Mouse (Mus musculus) liver, postnatal 0 days (tissue): Measurements from ENCODE around the gene Hbq1a. TPM values are rescaled to one million over a fixed set of nuclear protein-coding genes. Genes with fewer than 3 reads are reported as not detected.
"Not testable (repeated sequence)": the region's sequence is repeated elsewhere in the genome, so short reads cannot be mapped to it uniquely, and the experiment has no call there.

Experiments used
- ATAC-seq: fragments of 200-750 bp; cut with Nextera tagmentation; 2 replicates; pipeline ENCODE4 v1.8.0; 2017; ENCODE audit warnings: mild to moderate bottlenecking, moderate library complexity
- DNase-seq: peaks from one replicate; pipeline ENCODE4 v3.0.0-alpha.2; 2016
- H3K27ac ChIP-seq: fragments of 300-500 bp; sonication (generic); 2 replicates; pipeline ENCODE4 v1.5.1; 2014; ENCODE audit warnings: antibody characterized with exemption, moderate library complexity, mild to moderate bottlenecking, low read depth
- H3K27me3 ChIP-seq: fragments of 300-500 bp; sonication (generic); 2 replicates; pipeline ENCODE4 v1.6.1; 2014; ENCODE audit warnings: low read length, control low read depth, mixed read lengths; ENCODE audit not compliant: insufficient read depth
- H3K36me3 ChIP-seq: fragments of 300-500 bp; sonication (generic); replicated peaks from 2 replicates; pipeline ENCODE4 v1.6.1; 2014; ENCODE audit warnings: mild to moderate bottlenecking, control low read depth, low read length, moderate library complexity, mixed read lengths; ENCODE audit not compliant: insufficient read depth
- H3K4me1 ChIP-seq: fragments of 300-500 bp; sonication (generic); 2 replicates; pipeline ENCODE4 v1.6.1; 2014; ENCODE audit warnings: antibody characterized with exemption, mild to moderate bottlenecking, control low read depth; ENCODE audit not compliant: insufficient read depth
- H3K4me2 ChIP-seq: fragments of 300-500 bp; sonication (generic); 2 replicates; pipeline ENCODE4 v1.6.1; 2014; ENCODE audit warnings: low read depth, mild to moderate bottlenecking, low read length, moderate library complexity, mixed read lengths
- H3K4me3 ChIP-seq: fragments of 300-500 bp; sonication (generic); 2 replicates; pipeline ENCODE4 v1.5.1; 2014; ENCODE audit warnings: low read depth, low read length
- H3K9ac ChIP-seq: fragments of 300-500 bp; sonication (generic); replicated peaks from 2 replicates; pipeline ENCODE4 v1.6.1; 2014; ENCODE audit warnings: mild to moderate bottlenecking, moderate library complexity
- H3K9me3 ChIP-seq: fragments of 300-500 bp; sonication (generic); 2 replicates; pipeline ENCODE4 v1.6.1; 2016; ENCODE audit warnings: mild to moderate bottlenecking, control low read depth, low read length, mixed read lengths
- CTCF ChIP-seq: sonication (generic); IDR thresholded peaks from 2 replicates; pipeline ENCODE4 v1.5.1; 2016; ENCODE audit warnings: antibody characterized with exemption, low read depth
- EP300 ChIP-seq: IDR thresholded peaks from 2 replicates; pipeline ENCODE4 v1.6.1; 2016; ENCODE audit warnings: antibody characterized with exemption, low read depth, mild to moderate bottlenecking
- WGBS: fragments of 180-500 bp; shearing (Covaris S2); extraction: QIAGEN DNeasy Blood & Tissue Kit; methylation state at CpG from one replicate; pipeline ENCODE4 v1.1.7; 2014; ENCODE audit not compliant: insufficient replicate concordance; 5-methylcytosine and 5-hydroxymethylcytosine counted together
- polyA plus RNA-seq: library from polyadenylated mRNA; unstranded; fragments of >200 nt; fragmentation: Nextera tagmentation; extraction: Ambion mirVana; gene quantifications from 2 replicates; pipeline ENCODE4 v1.2.1, GENCODE M21; 2015

Gene Hbq1a
- polyA plus RNA-seq = 3.0 and 4.4 TPM in 2 replicates

DNA sequence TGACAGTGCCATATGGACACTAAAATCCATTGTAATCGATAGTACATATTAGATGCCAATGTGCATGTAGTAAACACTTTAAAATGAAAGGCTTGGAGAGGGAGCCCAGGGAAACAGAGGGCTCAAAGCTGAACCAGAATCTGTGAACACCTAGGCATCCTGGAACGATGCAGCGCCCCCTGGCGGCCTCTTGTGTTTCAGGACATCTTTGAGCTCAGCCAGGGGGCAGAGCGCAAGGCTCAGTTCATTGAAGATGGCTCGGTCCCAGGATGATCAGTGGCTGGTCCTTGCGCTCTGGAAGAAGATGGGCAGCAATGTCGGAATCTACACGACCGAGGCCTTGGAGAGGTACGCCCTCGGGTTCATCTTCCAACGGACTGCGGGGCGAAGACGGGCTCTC lies at the start of gene Hbq1a:
Hbq1a (plus strand) TSS at position 205 of the 400 bp plus-strand sequence.
- Histone ChIP-seq H3K27ac (peak within 1 kb of the TSS; percentile 16; the same call in 1 of the 2 replicates), H3K4me3 (peak within 1 kb of the TSS; percentile 22; the same call in 1 of the 2 replicates), H3K4me2 (peak within 1 kb of the TSS; percentile 55)
- not testable (repeated sequence) for H3K4me1 ChIP-seq, H3K27me3 ChIP-seq, H3K9ac ChIP-seq, H3K9me3 ChIP-seq, H3K36me3 ChIP-seq
- 0 out of 2 replicates have a peak, but pooled peaks have one; percentile 7 for ATAC-seq
- DNase-seq = peak; percentile 71
- peak; percentile 89 for TF ChIP-seq CTCF
- 9% methylated on average over 16 of the region's 16 CpGs for WGBS

DNA sequence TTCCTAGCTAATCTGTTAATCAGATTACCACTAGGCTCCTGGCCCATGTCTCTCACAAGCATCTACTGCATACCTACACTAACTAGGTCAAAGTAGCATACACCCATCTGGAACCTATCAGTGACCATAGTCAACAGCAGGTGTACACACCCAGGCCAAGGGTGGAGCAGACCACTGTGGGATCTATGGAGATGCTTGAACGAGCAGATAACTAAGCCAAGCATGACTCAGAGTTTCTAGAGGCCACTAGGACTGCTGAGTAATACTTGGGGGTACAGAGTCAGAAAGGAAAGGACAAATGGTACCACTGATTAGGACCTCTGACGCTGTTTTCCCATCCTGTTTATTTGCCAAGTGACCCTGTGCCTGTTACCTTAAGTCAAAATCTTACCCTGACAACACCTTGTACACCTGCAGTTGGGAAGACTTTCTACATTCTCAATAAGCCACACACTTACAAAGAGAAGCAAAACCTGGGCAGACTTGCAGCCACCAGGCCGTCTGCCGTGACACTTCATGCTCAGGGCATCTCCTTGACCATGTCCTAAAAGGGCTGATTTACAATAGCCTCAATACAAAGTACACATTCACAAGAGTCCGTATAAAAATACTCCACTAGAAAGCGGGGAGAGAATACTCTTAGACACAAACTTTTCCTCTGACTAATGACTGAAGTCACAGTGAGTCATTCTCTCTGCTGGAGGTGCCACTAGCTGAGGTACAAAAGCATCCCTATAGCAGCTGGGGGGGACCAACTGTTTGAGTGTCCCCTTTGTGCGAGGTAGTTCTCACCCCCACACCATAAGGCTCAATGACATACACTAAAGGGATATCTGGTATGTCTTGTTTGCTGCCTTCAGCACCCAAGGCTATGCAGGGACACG lies 48.7 kb upstream of the Hbq1a start:
- Histone ChIP-seq H3K27ac (peak overlapping the region; percentile 90), H3K9ac (peak overlapping the region; percentile 55), H3K36me3 (peaks cover 72% of the 10 kb centered on the region), H3K27me3 (no peaks in the 10 kb centered on the region), H3K9me3 (no peaks in the 10 kb centered on the region), H3K4me1 (peaks cover 25% of the 10 kb centered on the region), H3K4me3 (no peak overlapping the region), H3K4me2 (no peak overlapping the region)
- ATAC-seq (peak; percentile 98), DNase-seq (peak; percentile 71)
- 72% methylated on average over 8 of the region's 8 CpGs for WGBS
- TF ChIP-seq CTCF (0 out of 2 replicates have a peak, but pooled peaks have one; percentile 10), EP300 (peak; percentile 100)

DNA sequence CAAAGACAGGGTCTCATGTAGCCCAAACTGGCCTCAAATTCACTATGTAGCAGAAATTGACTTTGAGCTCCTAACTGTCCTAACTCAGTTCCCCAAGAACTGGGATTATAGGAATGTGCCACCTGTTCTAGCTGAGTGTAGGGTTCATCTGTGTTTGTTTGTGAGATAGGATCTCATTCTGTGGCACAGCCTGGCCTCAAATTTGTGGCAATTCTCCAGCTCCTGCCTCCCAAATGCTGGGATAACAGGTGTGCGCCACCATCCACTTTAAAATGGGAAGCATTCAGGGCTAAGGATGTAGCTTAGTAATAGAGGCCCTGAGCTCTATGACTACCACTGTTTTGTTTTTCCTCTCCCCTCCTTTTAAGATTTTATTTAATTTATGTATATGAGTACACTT lies 46.7 kb upstream of the Hbq1a start:
- peaks cover 54% of the 10 kb centered on the region for H3K36me3 ChIP-seq
- DNase-seq = no peak
- peaks cover 24% of the 10 kb centered on the region for H3K4me1 ChIP-seq
- H3K4me2 ChIP-seq = no peak overlapping the region
- WGBS = 92% methylated on average over 1 of the region's 1 CpGs
- peak overlapping the region; percentile 92 for H3K27ac ChIP-seq
- no peaks in the 10 kb centered on the region for H3K27me3 ChIP-seq
- H3K4me3 ChIP-seq = no peak overlapping the region
- no peak for ATAC-seq
- H3K9me3 ChIP-seq = no peaks in the 10 kb centered on the region
- TF ChIP-seq EP300 = no peak
- TF ChIP-seq CTCF = no peak
- H3K9ac ChIP-seq = no peak overlapping the region

DNA sequence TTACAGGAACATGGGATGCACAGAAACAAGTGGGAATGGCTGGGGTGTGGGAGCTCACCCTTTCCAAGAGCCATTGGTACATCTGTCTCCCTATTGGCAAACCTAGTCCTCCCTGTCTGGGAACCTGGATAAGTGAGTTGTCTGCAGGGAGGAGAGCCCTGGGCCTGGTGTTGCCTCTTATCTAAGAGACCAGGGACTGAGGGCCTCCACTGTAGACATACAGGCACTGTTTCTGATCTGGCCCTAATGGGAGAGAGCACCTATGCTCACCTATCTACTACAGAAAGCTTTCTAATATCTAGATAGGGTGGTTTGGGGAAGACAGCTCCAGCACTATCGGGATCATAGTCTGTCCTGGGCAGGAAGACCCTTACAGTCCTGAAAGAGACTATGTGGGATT lies 43.7 kb upstream of the Hbq1a start:
- H3K27ac ChIP-seq = peak overlapping the region; percentile 92
- no peaks in the 10 kb centered on the region for H3K27me3 ChIP-seq
- peaks cover 15% of the 10 kb centered on the region for H3K4me1 ChIP-seq
- H3K36me3 ChIP-seq = peaks cover 40% of the 10 kb centered on the region
- H3K4me2 ChIP-seq = peak overlapping the region; percentile 19
- no peak overlapping the region for H3K4me3 ChIP-seq
- peak overlapping the region; percentile 66 for H3K9ac ChIP-seq
- ATAC-seq = peak; percentile 99
- peak; percentile 53 for DNase-seq
- WGBS = 69% methylated on average over 1 of the region's 1 CpGs
- H3K9me3 ChIP-seq = no peaks in the 10 kb centered on the region
- TF ChIP-seq CTCF (no peak), EP300 (peak; percentile 98)

DNA sequence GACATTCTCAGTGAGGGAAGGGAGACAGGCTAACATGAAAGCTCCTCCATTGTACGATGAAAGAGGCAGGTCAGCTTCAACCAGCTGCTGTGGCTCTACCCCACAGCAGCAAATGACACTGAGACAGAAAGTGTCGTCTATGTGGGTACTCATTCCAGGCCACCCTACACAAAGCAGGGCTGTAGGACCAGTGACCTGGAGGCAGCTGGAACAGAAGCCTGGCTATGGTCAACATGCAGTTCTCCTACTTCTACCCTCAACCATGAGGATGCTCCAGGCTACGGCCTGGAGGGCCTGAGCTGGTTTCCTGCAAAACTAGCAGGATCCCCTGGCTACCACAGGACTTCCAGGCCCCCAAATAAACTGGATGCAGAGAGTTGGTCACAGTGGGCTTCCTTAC lies 43.3 kb upstream of the Hbq1a start:
- ATAC-seq (no peak), DNase-seq (no peak)
- TF ChIP-seq EP300 = no peak
- no peak for TF ChIP-seq CTCF
- Histone ChIP-seq H3K9me3 (no peaks in the 10 kb centered on the region), H3K4me2 (peak overlapping the region; percentile 19; the same call in 1 of the 2 replicates), H3K4me1 (peaks cover 15% of the 10 kb centered on the region), H3K9ac (peak overlapping the region; percentile 66), H3K4me3 (no peak overlapping the region), H3K27me3 (no peaks in the 10 kb centered on the region), H3K36me3 (peaks cover 37% of the 10 kb centered on the region), H3K27ac (peak overlapping the region; percentile 92)
- 74% methylated on average over 3 of the region's 3 CpGs for WGBS

DNA sequence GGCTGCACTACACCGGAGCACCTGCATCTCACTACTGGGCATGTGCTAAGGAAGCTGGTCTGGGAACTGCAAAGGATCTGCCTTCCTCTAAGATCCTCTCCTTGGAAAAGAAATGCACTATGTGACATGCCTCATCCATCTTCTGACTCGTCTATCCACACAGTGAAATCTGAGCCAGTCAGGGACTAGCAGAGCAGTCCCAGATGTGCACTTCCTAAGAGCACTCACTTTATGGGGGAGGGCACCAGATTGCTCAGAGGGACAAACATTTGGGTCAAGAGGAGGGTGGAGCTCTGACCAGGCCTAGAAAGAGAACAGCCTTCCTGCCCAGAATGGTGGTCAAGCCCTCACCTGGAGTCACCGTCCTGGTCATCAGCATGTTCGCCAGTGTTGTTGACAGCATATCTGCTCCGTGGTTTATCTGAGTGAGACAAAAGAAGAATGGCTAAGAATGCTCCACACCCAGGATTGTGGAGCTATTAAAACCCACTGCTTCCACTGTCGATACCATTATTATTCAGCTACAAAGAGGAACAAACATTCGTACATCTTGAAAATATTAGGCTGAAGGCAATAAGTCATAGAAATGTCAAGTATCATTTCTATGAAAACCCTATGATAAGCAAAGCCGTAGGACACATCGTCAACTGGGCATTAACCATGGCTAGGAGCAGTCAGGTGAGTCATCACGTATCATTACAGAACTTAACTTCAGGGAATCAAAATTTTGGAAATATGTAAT lies 37.0 kb upstream of the Hbq1a start:
- Histone ChIP-seq H3K9ac (0 out of 2 replicates have a peak overlapping the region, but pooled peaks have one; percentile 5), H3K4me3 (no peak overlapping the region), H3K27ac (peak overlapping the region; percentile 48; the same call in 1 of the 2 replicates), H3K27me3 (no peaks in the 10 kb centered on the region), H3K9me3 (no peaks in the 10 kb centered on the region), H3K4me1 (peaks cover 15% of the 10 kb centered on the region), H3K4me2 (no peak overlapping the region), H3K36me3 (peaks cover 21% of the 10 kb centered on the region)
- WGBS = 86% methylated on average over 10 of the region's 10 CpGs
- DNase-seq = no peak
- no peak for TF ChIP-seq CTCF
- no peak for ATAC-seq
